Mouse (Mus musculus) 416B (cell line): ENCODE data around the gene 4930438A08Rik.
"Not testable (repeated sequence)": the region's sequence is repeated elsewhere in the genome, so short reads cannot be mapped to it uniquely, and the experiment has no call there.

Experiments used
- DNase-seq: peaks from one replicate; pipeline ENCODE4 v3.0.0; 2011; ENCODE audit warnings: low read depth

The 4930438A08Rik gene

DNA sequence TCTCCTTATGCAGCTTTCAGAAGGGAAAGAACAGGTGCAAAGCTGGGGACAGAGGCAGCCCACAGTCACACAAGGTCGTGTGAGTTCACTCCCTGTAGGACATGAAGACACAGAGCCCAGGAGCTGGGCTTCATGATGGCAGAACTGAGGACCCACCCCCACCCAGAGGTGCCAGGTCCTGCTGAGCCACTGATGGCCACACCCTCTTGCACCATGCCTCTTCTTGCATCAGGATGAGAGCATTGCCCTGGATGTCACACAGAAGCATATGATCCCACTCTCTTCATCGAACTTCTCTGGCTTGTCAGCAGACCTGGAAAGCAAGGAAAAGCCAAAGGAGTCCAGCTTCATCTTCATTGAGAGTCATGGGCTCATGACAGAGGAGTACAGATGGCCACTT, at the start of gene 4930438A08Rik:
TSS of gene 4930438A08Rik (plus strand) at position 228 of the 400 bp plus-strand sequence.
- DNase-seq: no peak

DNA sequence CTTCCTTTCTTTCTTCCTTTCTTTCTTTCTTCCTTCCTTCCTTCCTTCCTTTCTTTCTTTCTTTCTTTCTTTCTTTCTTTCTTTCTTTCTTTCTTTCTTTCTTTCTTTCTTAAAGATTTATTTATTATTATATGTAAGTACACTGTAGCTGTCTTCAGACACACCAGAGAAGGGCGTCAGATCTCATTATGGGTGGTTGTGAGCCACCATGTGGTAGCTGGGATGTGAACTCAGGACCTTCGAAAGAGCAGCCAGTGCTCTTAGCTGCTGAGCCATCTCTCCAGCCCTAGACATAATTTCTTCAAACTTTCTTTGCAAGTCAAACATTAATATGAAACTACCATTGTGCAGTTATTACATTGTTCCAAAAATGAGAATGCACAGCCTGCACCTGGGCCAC, 49.7 kb upstream of the 4930438A08Rik start:
- DNase-seq: not testable (repeated sequence)

DNA sequence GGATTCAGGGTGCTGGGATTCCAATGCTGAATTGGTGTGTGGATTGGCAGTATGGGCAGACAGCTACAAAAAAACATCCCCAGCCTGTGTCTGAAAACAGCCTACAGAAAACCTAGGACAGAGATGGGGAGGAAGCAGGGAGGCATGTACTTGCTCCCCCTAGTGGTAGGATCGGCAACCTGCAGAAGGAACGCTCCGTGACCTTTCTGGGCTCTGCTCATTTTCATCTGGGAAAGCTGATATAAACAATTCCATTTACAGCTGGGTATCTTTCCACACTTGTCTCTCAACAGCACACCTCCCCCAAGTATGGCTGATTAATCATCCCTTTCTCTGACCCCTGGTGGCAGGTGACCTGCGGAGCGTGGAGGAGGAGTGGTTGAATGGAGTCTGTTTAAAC, 48.9 kb upstream of the 4930438A08Rik start:
- peak; percentile 74 for DNase-seq

DNA sequence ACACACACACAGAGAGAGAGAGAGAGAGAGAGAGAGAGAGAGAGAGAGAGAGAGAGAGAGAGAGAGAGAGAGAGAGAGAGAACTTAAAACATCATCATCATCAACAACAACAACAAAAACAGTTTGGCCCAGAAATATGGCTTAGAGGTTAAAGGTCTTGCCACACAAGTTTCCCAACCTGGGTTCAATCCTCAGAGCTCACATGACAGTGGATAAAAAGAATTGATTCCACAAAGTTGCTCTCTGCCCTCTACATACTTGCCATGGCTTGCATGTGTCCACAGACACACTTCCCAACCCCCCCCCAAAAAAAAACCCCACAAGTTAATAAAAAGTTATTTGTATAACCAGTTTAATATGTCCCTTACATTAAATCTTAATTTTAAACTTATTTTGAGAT, 48.2 kb upstream of the 4930438A08Rik start:
- DNase-seq: no peak

DNA sequence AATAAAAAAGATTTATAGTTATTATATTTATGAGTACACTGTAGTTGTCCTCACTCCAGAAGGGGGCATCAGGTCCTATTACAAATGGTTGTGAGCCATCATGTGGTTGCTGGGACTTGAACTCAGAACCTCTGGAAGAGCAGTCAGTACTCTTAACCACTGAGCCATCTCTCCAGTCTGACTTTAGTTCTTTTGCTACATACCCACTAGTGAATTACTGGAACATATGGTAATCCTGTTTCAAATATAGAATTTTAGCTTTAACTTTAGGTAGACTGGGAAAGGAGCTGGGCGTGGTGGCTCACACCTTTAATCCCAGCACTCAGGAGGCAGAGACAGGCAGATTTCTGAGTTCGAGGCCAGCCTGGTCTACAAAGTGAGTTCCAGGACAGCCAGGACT, 46.6 kb upstream of the 4930438A08Rik start:
- not testable (repeated sequence) for DNase-seq

DNA sequence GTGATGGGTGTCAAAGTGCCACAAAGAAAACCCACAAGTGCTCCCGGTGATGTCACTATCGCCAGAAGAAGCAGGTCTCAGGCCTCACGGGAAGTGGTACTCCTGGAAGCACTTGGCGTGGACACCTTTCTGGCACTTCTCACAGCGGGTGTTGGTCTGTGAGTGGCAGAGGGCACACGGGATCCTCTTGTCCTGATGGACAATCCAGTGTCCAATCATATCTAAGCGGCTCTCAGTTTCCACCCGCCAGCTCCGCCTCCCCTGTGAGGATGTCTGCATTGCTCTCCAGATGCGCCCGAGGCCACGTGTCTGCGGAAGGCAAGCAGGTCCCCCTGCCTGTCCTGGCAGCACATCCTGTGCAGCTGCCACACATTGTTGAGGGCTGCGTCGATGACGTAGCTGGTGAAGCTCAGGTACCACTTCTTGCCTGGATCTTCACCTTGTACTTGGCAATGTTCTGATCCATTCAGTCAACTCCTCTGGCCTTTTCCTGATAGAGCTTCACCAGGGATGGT, 44.1 kb upstream of the 4930438A08Rik start:
- DNase-seq: no peak

DNA sequence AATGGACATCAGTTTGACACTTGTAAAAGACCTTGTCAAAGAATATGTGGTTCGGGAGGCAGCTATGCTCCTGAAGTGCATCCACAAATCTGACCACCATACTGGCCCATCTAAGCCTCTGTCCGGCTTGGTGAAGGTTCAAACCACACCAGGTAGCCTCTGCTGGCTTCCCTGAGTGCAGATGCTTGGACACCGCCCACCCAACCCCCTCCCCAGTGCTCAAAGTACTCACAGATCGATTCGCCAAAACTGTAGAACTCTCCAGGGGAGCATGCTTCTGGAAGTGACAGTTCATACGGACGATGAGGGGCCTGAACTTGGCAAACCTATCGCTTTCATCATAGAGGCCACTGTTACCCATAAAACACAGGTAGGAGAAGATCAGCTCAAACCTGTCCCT, 43.4 kb upstream of the 4930438A08Rik start:
- DNase-seq: no peak

DNA sequence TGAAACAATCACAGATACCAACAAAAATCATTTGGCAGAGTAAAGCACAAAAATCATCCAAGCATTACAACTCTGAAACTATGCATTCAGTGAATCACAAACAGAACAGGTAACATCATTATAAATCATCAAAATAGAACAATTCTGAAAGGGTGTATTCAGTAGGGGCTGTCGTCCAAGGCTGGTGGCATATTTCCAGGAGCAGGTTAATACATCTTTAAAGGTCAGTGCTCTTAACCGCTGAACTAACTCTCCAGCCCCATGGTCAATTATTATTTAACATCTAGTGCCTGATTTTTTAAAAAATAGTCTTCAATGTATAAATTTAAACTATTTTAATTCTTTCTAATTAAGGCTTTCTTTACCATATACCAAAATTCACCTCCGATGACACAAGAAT, 40.0 kb upstream of the 4930438A08Rik start:
- not testable (repeated sequence) for DNase-seq

DNA sequence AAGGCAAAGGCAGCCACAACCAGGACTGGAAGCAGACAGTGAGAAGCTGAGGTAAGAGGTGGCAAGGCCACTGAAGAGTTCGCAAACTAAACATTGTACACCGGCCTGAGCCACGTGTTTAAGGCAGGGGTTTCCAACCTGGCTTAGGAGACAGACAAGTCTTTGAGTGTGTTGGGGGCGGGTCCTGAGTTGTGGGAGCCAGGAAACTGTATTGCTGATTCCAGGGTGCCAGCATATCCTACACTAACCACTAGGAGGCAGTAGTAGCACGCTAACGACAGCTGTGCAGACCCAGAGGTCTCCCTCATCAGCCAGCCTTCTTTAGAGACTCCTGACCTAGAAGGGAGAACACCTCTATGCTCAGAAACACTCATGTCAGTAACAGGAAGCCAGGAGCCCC, 39.4 kb upstream of the 4930438A08Rik start:
- DNase-seq: peak; percentile 73

DNA sequence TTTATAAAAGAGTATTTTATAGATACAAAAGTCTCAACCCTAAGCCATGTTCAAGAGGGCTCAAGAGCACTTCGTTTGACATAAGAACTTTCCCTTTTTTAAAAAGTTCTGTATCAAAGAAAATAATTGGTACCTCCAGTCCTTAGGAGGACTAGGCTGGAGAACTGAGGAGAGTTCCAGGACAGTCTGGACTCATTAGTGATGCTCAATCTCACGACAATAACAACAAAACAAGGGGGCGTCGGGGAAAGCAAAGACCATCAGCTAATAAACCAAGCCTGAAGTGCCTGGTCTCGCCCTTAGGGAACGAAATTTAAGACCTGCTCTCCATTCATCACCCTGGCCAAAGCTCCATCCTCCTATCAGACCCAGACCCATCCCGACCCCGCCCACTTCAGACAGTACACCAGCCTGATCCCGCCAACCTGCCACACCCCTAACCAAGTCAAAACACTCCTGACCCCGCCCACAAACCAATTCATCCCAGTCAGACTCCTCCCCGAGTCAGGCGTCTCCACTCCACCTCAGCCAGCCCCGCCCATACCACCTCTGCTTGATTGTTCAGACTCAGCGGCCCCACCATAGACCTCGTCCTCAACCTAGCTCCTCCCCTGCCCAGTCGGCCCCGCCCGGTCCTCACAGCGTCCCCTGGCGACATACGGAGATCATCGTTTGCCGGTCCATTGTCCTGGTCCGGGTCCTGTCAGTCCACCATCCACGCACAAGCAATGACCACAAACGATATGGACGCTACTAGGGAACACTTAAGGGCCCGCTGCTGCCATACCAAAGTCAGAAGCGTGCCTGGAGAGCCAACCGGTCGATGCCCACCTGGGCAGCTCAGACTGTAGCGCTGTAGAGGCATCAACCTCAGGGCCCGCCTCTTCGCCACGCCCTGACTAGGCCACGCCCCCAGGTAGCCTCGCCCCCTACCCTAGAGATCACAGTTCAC, 35.5 kb upstream of the 4930438A08Rik start:
- DNase-seq: no peak

DNA sequence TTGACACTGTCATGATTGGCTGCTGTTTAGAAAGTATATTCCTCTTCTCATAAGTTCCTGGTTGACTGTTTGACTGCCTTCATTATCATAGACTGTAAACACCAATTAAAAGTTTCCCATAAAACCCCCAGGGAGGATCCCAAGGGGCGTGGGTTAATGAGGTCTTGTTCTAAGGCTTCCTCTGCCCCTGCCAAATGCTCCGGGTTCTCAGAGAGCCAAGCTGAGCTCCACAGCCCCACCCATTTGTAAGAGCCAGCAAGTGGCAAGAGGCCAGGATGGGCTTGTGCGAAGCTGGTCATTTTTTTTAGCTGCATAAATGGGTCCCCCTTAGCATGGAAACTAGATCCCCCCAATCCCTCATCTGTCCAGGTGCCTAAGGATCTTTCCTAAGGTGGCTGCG, 27.3 kb upstream of the 4930438A08Rik start:
- no peak for DNase-seq

DNA sequence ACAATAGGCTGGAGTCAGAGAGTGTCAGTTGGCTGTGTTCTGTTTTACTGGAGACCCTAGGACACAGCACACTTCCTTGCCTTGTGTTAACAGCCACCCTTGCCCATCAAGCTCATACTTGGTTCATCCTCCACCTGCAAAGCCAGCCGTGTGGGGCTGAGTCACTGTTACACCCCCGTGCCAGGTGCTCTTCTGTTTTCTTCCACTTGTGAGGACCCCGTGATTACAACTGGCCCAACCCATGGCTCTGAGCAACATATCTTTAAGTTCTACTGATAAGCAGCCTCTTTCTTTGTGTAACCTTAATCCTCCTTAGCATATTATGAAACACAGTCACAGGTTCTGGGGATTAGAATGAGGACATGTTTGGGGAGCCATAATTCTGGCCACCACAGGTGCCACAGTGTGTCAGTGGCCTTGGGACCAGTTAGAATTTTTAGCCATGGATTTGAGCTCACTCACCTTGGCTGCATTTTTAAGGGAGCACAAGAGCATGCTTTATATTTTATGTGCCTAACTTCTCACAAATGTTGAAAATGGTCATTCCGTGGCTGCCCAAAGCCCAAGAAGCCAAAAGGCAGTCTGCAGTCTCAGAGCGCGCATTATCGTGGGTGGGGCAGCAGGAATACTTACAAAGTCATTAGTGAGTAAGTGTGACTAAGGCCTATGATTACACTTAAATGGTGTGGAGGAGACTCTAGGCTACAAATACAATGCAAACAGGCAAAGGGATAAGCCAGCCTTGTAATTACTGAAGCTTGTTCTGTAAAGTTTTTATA, 25.2 kb upstream of the 4930438A08Rik start:
- no peak for DNase-seq

DNA sequence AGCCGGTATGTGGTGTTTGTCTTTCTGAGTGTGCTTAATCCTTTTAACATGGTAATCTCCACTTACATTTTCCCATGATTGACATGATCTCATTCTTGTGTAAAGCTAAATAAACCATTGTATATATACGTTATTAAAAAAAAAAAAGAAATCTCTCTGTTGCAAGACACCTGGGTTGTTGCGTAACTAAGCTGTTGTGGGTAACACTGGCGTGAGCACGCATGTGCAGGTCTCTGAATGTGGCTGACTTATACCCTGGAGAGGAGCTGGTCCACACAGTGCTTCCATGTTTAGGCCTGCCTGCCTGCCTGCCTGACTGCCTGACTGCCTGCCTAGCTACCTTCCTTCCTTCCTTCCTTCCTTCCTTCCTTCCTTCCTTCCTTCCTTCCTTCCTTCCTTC, 24.0 kb upstream of the 4930438A08Rik start:
- DNase-seq: peak; percentile 68

DNA sequence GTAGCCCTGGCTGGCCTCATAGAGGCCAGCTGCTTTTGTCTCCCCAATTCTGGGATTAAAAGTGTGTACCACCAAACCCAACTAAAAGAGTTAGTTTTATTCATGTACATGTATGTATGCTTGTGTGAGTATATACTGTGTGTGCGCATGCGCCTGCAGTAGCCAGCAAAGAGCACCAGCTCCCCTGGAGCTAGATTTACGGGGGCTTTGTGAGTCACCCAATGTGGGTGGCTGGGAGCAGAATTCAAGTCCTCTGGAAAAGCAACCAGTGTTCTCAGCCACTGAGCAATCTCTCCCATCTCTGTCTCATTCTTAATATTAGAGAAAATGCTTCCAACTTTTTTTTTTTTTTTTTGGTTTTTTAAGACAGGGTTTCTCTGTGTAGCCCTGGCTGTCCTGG, 20.2 kb upstream of the 4930438A08Rik start:
- no peak for DNase-seq

DNA sequence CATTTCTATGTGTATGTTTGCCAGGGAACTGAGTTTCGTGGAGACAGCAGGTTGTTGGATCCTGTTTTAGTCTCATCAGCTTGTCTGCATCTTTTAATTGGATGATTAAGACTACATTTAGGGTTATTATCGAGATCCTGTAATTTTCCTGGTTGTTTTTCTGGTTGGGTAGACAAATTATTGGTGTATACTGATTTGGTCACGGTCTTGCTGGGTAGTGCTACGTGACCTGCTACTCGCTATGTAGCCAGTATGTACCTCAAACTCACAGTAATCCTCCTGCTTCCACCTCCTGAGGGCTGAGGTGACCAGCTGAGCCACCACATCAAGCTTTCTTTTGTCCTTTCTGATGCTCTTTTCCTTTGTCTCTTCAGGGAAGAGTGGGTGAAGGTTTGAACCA, 16.8 kb upstream of the 4930438A08Rik start:
- DNase-seq: no peak

DNA sequence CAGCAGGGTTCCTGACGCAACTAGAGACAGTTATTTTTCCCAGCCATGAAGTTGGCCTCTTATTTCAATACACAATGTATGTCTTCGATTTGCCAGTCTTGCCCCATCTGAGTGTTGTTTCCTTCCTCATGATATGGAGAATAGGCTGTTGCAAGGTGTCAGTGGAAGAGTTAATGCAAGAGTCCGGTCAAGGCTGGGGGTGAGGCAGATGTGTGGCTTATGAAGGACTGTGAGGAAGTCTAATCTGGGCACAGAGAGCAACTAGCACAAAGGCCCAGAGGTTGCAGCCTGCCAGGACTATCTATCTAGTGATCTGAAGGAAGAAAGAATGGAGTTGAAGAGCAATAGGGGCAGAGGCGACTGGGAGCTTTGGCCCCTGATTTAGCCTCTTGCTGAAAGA, 14.4 kb upstream of the 4930438A08Rik start:
- peak; percentile 61 for DNase-seq

DNA sequence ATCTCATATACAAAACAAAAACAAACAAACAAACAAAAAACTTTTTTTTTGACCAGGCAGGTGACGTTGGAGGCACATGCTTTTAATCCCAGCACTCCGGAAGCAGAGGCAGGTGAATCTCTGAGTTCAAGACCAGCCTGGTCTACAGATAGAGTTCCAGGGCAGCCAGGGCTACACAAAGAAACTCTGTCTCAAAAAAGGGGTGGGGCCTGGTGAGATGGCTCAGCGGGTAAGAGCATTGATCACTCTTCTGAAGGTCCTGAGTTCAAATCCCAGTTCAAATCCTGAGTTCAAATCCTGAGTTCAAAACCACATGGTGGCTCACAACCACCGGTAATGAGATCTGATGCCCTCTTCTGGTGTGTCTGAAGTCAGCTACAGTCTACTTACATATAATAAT, 12.8 kb upstream of the 4930438A08Rik start:
- no peak for DNase-seq

DNA sequence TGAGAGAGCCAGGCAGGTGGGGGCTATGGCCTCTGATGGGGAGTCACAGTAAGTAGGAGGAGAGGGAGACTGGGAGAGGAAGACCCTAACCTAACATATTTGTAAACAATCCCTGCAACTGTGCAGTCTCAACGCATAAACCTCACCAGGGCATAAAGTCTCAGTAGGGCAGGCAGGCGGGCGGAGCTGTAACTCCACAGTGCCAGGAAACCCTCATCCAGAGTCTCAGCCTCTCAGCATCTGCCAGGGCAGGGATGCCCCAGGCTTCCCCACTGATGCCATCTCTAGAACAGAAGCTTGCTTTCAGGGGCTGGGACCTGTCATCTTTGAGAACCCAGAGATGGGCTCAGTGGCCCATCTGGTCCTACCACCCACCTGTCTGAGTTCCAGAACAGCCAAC, 12.3 kb upstream of the 4930438A08Rik start:
- DNase-seq: no peak

DNA sequence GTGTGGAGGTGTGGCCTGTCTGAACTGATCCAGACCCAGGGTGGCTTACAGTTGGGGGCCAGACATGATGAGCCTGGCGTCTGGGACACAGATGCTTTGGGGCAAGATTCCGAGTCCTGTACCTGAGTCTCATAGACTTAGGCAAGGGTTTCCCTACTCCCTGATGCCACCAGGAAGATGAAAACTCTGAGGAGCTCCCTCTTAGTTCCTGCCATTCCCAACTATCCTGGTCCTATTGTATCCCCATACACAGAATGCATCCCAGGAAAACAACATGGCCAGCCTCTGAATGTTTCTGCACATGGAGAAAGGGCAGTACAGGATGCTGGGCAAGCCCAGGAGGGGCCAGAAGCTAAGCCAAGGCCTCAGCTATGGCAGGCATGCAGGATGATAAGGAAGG, 11.1 kb upstream of the 4930438A08Rik start:
- DNase-seq: no peak

DNA sequence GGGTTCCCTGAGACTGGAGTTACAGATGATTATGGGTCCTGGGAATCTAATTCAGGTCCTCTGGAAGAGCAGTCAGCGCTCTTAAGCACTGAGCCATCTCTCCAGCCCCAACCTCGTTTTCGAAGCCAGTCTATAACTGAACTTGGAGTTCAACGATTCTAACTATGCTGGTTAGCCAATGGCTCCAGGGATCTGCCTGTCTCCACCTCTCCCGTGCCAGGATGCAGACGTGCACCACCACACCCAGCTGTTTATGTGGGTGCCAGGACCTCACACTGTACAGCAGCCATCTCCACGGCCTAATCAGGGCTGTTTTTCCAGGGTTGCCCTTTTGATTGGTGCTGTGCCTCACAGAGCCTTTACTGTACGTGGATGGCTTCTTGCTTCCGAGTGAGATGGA, 10.1 kb upstream of the 4930438A08Rik start:
- no peak for DNase-seq

DNA sequence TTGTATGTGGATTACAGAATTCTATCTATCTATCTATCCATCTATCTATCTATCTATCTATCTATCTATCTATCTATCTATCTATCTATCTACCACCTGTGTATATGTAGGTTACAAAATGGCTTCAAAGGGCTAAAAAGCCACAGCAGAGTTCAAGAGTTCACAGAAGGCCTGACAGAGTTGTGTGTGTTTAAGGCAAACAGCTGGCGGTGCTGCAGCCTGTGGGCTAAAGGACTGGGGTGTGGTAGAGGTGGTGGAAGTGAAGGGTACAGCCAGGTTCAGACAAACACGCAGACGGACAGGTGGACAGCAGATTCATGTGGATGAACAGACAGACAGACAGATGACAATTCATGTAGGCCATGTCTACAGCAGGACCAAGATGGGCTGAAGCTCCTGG, 6.3 kb upstream of the 4930438A08Rik start:
- no peak for DNase-seq

DNA sequence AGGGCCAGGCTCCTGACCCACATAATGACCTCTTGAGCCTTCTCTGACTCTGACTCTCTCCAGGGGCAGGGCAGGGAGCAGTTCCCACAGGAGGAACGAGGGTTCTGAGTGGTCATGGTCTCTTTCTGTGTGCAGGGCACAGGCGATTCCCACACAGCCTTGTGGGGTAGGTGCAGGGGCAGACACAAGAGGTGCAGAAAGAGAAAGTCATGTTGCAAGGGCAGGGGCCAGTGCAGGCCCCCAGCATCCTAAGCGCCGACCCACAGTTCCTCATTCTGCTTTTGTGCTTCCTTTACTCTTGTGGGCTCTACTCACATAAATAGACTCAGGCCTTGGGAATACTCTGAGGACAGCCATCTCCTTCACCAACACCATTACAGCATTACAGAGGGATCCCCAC, 1.2 kb downstream of the 4930438A08Rik start:
- DNase-seq: no peak

DNA sequence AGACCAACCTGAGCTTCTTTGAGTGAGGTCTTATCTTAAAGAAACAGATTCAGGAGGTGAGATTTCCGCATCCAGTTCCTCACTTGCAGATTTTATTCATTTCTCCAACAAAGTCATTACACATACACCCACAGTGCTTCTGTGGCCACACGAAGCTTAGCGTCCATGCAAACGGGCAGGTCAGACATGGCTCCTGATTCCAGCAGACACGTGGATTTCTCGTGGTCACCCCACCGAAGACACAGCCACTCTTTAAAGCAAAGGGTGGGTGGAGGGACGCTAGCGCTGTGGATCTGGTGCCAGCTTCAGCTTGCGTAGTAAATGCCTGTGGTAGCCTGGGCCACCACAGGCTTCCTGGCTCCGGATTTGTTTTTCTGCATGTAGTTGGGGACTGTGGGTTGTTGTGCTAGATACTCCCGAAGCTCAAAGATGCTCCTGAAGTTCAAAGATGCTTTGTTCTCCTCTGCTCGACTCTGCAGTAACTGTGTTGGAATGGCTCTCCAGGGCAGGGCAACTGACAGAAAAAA, 7.4 kb downstream of the 4930438A08Rik start:
- peak; percentile 36 for DNase-seq
